Mouse (Mus musculus): ENCODE results near the gene Akt1s1. TPM values are rescaled to one million over a fixed set of nuclear protein-coding genes. Genes with fewer than 3 reads are reported as not detected.

Gene Akt1s1
- total and polyA plus RNA-seq, 3 experiments = 9.5 to 24.2 (median 23.3) TPM

DNA sequence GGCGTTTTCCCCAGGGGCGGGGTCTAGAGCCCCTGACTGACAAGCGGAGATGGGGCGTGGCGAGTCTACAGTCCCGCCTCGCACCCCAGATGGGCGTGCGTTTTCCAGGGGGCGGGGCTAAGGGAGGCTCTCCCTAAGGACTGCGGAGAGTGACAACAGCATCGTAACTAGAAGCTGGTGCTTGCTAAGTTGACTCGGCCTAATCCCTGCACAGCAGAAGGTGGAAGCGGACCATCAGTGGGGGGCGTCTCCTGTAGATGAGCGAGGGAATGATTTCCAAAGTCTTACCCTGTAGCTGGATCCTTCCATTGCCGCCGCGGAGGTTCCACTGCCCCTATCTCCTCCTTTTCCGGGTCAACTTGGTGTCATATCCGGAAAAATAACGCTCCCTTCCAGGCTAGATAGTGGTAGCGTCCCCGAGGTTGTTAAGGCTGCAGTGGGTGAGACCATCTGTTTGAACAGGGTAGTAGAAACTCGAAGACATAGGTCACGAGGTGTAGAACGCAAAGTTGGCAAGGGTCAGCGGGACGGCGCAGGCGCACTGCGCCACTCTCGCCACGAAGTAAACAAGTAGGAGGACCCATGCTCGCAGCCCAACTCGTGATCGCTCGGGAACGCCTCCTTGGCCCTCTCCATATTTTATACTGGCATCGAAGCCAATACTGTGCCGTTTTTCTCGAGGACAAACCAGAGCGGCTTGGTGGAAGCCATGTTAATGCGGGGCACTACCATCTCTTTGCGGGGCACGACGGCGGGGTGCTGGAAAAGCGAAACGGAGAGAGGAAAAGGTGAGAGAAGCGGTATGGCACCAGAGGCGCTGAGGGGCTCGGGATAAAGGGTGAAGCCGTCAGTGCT is at the start of gene Akt1s1, which contains the start of gene Tbc1d17 (continued):
- no peak for TF ChIP-seq ZNF384 (IDR thresholded peaks at IDR 0.05; ENCODE audit: low read depth, low read length)

DNA sequence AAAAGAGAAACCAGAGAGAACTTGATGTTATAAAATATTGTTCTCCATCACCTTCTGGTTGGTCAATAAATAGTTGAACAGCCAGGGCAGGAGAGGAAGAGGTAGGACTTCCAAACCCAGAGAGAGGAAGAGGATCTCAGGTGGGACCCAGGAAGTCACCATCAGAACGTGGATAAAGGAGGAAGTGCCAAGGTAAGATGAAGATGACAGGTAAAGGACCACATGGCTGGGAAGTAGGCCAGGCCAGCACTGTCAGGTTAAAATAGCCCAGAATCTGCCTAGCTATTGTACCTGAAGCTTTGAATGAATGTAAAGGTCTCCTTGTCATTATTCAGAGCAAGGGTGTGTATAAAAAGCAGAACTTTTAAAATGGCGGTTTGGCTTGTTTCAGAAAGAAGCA is 39.9 kb upstream of the Akt1s1 start:
- no peak for DNase-seq (ENCODE audit: extremely low read depth)

DNA sequence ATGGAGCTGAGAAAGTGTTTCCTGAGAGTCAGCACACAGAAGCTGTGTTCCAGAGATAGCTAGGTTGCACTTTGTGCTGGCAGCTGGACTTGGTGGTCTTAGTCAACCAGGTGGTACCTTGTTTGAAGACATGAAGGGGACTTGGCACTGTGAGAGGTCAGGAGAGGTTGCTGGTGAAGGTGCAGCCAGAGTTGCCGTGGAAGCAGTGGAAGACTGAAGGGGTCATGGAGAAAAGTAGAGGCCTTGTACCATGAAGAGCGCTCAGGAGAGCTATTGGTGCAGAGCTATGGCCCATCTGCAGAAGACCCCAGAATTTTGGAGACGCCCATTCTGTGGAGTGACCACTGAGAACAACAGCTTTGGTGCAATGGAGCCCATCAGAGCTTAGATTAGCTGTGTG is 39.3 kb upstream of the Akt1s1 start:
- no peaks in the 10 kb centered on the region for H3K9me3 ChIP-seq (replicated peaks; ENCODE audit: low read length)
- no peaks in the 10 kb centered on the region for H3K27me3 ChIP-seq (replicated peaks)
- peaks cover 41 to 49% of the 10 kb centered on the region in 2 experiments for H3K36me3 ChIP-seq (replicated peaks in 1 of 2; ENCODE audit: control insufficient read depth in 1 of 2, insufficient read depth in 1 of 2, low read length in 1 of 2)
- H3K4me2 ChIP-seq (ENCODE audit: insufficient read depth, low read depth, poor library complexity, severe bottlenecking) = no peak overlapping the region
- H3K4me1 ChIP-seq (ENCODE audit: control insufficient read depth in 1 of 2, insufficient read depth in 2 of 2) = peaks cover 12 to 16% of the 10 kb centered on the region in 2 experiments
- no peak overlapping the region for H3K9ac ChIP-seq (ENCODE audit: insufficient read depth, low read depth)
- dilution Hi-C loops (cut with MboI; ENCODE audit: extremely low pct_ligation_motif_present, extremely low pct_unique_long_range_greater_than_20kb, low sequenced_read_pairs) = no loop called here
- in situ Hi-C loops (cut with MboI; ENCODE audit: low pct_ligation_motif_present, low pct_unique_long_range_greater_than_20kb, low sequenced_read_pairs) = no loop called here
- no peak for TF ChIP-seq TBP (conservative IDR thresholded peaks at IDR 0.05; ENCODE audit: low read depth, low read length)
- no peak for TF ChIP-seq CTCF (conservative IDR thresholded peaks at IDR 0.05 in 1 of 2, IDR thresholded peaks at IDR 0.05 in 1 of 2; ENCODE audit: low read depth in 2 of 2, low read length in 2 of 2)
- no peak for TF ChIP-seq E2F4 (IDR thresholded peaks at IDR 0.05; ENCODE audit: insufficient replicate concordance, low read depth, low read length)
- no peak for TF ChIP-seq MAZ (IDR thresholded peaks at IDR 0.05; ENCODE audit: low read depth, low read length)
- TF ChIP-seq MEF2A (IDR thresholded peaks at IDR 0.05; ENCODE audit: borderline replicate concordance, low read depth, low read length) = no peak
- no peak for TF ChIP-seq ZC3H11A (IDR thresholded peaks at IDR 0.05; ENCODE audit: low read depth, low read length)
- no peak for DNase-seq (ENCODE audit: extremely low read depth)
- H3K79me2 ChIP-seq (replicated peaks; ENCODE audit: control insufficient read depth, extremely low read depth, insufficient read depth, poor library complexity, severe bottlenecking) = peaks cover 5% of the 10 kb centered on the region; the same call in 1 of the 2 replicates
- no peak overlapping the region; the same call in 1 of the 2 replicates for H3K27ac ChIP-seq (ENCODE audit: insufficient read depth, low read depth)
- H3K4me3 ChIP-seq (replicated peaks in 1 of 3; ENCODE audit: low read depth in 2 of 3, low read length in 2 of 3, poor library complexity in 1 of 3) = no peak overlapping the region

More for the DNA sequence above, 39.9 kb upstream of the Akt1s1 start:
- Histone ChIP-seq H3K27me3 (replicated peaks) (no peaks in the 10 kb centered on the region), H3K9ac (ENCODE audit: insufficient read depth, low read depth) (no peak overlapping the region), H3K9me3 (replicated peaks; ENCODE audit: low read length) (no peaks in the 10 kb centered on the region), H3K4me3 (replicated peaks in 1 of 3; ENCODE audit: low read depth in 2 of 3, low read length in 2 of 3, poor library complexity in 1 of 3) (no peak overlapping the region), H3K27ac (ENCODE audit: insufficient read depth, low read depth) (no peak overlapping the region), H3K36me3 (replicated peaks in 1 of 2; ENCODE audit: control insufficient read depth in 1 of 2, insufficient read depth in 1 of 2, low read length in 1 of 2) (peaks cover 35 to 43% of the 10 kb centered on the region in 2 experiments), H3K4me2 (ENCODE audit: insufficient read depth, low read depth, poor library complexity, severe bottlenecking) (no peak overlapping the region), H3K4me1 (ENCODE audit: control insufficient read depth in 1 of 2, insufficient read depth in 2 of 2) (peaks cover 6 to 10% of the 10 kb centered on the region in 2 experiments), H3K79me2 (replicated peaks; ENCODE audit: control insufficient read depth, extremely low read depth, insufficient read depth, poor library complexity, severe bottlenecking) (peaks cover 5% of the 10 kb centered on the region; the same call in 1 of the 2 replicates)
- in situ Hi-C loops (cut with MboI; ENCODE audit: low pct_ligation_motif_present, low pct_unique_long_range_greater_than_20kb, low sequenced_read_pairs) = no loop called here
- dilution Hi-C loops (cut with MboI; ENCODE audit: extremely low pct_ligation_motif_present, extremely low pct_unique_long_range_greater_than_20kb, low sequenced_read_pairs) = no loop called here
- no peak for TF ChIP-seq SMC3 (IDR thresholded peaks at IDR 0.05; ENCODE audit: low read depth, low read length)
- no peak for TF ChIP-seq USF2 (conservative IDR thresholded peaks at IDR 0.05; ENCODE audit: low read depth, low read length)
- no peak for TF ChIP-seq USF1 (IDR thresholded peaks at IDR 0.05; ENCODE audit: low read depth, low read length)
- TF ChIP-seq GABPA (IDR thresholded peaks at IDR 0.05; ENCODE audit: insufficient replicate concordance, low read depth, low read length) = no peak
- TF ChIP-seq NELFE (IDR thresholded peaks at IDR 0.05; ENCODE audit: low read depth, low read length) = no peak
- TF ChIP-seq MAFK (IDR thresholded peaks at IDR 0.05; ENCODE audit: insufficient replicate concordance, low read length) = no peak
- TF ChIP-seq EP300 (IDR thresholded peaks at IDR 0.05; ENCODE audit: low read length) = no peak
- no peak for TF ChIP-seq ZNF384 (IDR thresholded peaks at IDR 0.05; ENCODE audit: low read depth, low read length)
- TF ChIP-seq HCFC1 (IDR thresholded peaks at IDR 0.05; ENCODE audit: low read depth, low read length) = no peak
- TF ChIP-seq POLR2A (IDR thresholded peaks at IDR 0.05; ENCODE audit: low read depth, low read length) = no peak
- no peak for TF ChIP-seq POLR2AphosphoS2 (IDR thresholded peaks at IDR 0.05; ENCODE audit: low read depth, low read length)
- no peak for TF ChIP-seq PAX5 (IDR thresholded peaks at IDR 0.05; ENCODE audit: low read length)
- TF ChIP-seq NRF1 (IDR thresholded peaks at IDR 0.05; ENCODE audit: low read depth, low read length) = no peak
- TF ChIP-seq JUND (conservative IDR thresholded peaks at IDR 0.05; ENCODE audit: low read depth, low read length) = no peak
- TF ChIP-seq ZMIZ1 (IDR thresholded peaks at IDR 0.05; ENCODE audit: low read depth, low read length) = no peak
- TF ChIP-seq KAT2A (IDR thresholded peaks at IDR 0.05; ENCODE audit: insufficient replicate concordance, low read length) = no peak
- no peak for TF ChIP-seq ZKSCAN1 (IDR thresholded peaks at IDR 0.05; ENCODE audit: borderline replicate concordance, low read depth, low read length)
- no peak for TF ChIP-seq MEF2A (IDR thresholded peaks at IDR 0.05; ENCODE audit: borderline replicate concordance, low read depth, low read length)
- TF ChIP-seq MYC (IDR thresholded peaks at IDR 0.05; ENCODE audit: low read depth, low read length) = no peak

Data from CH12.LX (cell line).